Mouse (Mus musculus) forebrain, embryonic 15.5 days (tissue): ENCODE data around the gene Scfd2. TPM values are rescaled to one million over a fixed set of nuclear protein-coding genes. Genes with fewer than 3 reads are reported as not detected.

Experiments used
- ATAC-seq: fragments of 200-750 bp; cut with Nextera tagmentation; replicated peaks from 2 replicates; pipeline ENCODE4 v1.8.0; 2017; ENCODE audit warnings: mild to moderate bottlenecking, moderate TSS enrichment, moderate library complexity
- H3K27ac ChIP-seq: fragments of 300-500 bp; sonication (generic); replicated peaks from 2 replicates; pipeline ENCODE4 v1.5.1; 2015; ENCODE audit warnings: mild to moderate bottlenecking, inconsistent platforms
- H3K27me3 ChIP-seq: fragments of 300-500 bp; sonication (generic); 2 replicates; pipeline ENCODE4 v1.6.1; 2015; ENCODE audit warnings: inconsistent platforms
- H3K36me3 ChIP-seq: fragments of 300-500 bp; sonication (generic); 2 replicates; pipeline ENCODE4 v1.6.1; 2015; ENCODE audit warnings: mild to moderate bottlenecking, inconsistent platforms
- H3K4me1 ChIP-seq: fragments of 300-500 bp; sonication (generic); 2 replicates; pipeline ENCODE4 v1.6.1; 2015; ENCODE audit warnings: inconsistent platforms
- H3K4me2 ChIP-seq: fragments of 300-500 bp; sonication (generic); replicated peaks from 2 replicates; pipeline ENCODE4 v1.6.1; 2015; ENCODE audit warnings: mild to moderate bottlenecking, inconsistent platforms
- H3K4me3 ChIP-seq: fragments of 300-500 bp; sonication (generic); 2 replicates; pipeline ENCODE4 v1.5.1; 2015; ENCODE audit warnings: mild to moderate bottlenecking, inconsistent platforms
- H3K9ac ChIP-seq: fragments of 300-500 bp; sonication (generic); replicated peaks from 2 replicates; pipeline ENCODE4 v1.6.1; 2015; ENCODE audit warnings: mild to moderate bottlenecking, inconsistent platforms
- H3K9me3 ChIP-seq: fragments of 300-500 bp; sonication (generic); 2 replicates; pipeline ENCODE4 v1.6.1; 2016; ENCODE audit warnings: inconsistent platforms
- WGBS: fragments of 180-500 bp; shearing (Covaris S2); methylation state at CpG from one replicate; pipeline ENCODE4 v1.1.7; 2015; ENCODE audit warnings: mixed read lengths; 5-methylcytosine and 5-hydroxymethylcytosine counted together
- polyA plus RNA-seq: library from polyadenylated mRNA; unstranded; fragments of >200 nt; fragmentation: Nextera tagmentation; extraction: Ambion mirVana; gene quantifications from 2 replicates; pipeline ENCODE4 v1.2.1, GENCODE M21; 2015

Scfd2 gene
- 24.7 and 25.7 TPM in 2 replicates for polyA plus RNA-seq

- H3K4me1 ChIP-seq: peaks cover 39% of the 10 kb centered on the region
Observed at GRCm38 (mm10) chr5:74531630-74532280, at the start of gene Scfd2. TSS of gene Scfd2 (minus strand) at chr5:74531759.

GRCm38 (mm10) chr5:74571767-74572166, 40.2 kb upstream of the Scfd2 start:
- H3K27me3 ChIP-seq: no peaks in the 10 kb centered on the region
- no peaks in the 10 kb centered on the region for H3K9me3 ChIP-seq
- no peak overlapping the region for H3K27ac ChIP-seq
- no peak for ATAC-seq
- no peak overlapping the region for H3K4me2 ChIP-seq
- H3K4me3 ChIP-seq: no peak overlapping the region
- peaks cover 34% of the 10 kb centered on the region for H3K36me3 ChIP-seq
- H3K4me1 ChIP-seq: no peaks in the 10 kb centered on the region
- H3K9ac ChIP-seq: no peak overlapping the region
- 90% methylated on average over 6 of the region's 6 CpGs for WGBS

More at GRCm38 (mm10) chr5:74531630-74532280, at the start of gene Scfd2:
- peak within 1 kb of the TSS; percentile 99 for H3K4me3 ChIP-seq
- 6% methylated on average over 35 of the region's 35 CpGs for WGBS
- no peaks in the 10 kb centered on the region for H3K27me3 ChIP-seq
- H3K27ac ChIP-seq: peak within 1 kb of the TSS; percentile 65
- H3K9me3 ChIP-seq: no peaks in the 10 kb centered on the region
- peak within 1 kb of the TSS; percentile 92 for H3K4me2 ChIP-seq
- peak within 1 kb of the TSS; percentile 58 for H3K9ac ChIP-seq
- H3K36me3 ChIP-seq: no peaks in the 10 kb centered on the region
- peak; percentile 87 for ATAC-seq

GRCm38 (mm10) chr5:74561151-74561550, 29.6 kb upstream of the Scfd2 start:
- Histone ChIP-seq H3K9ac (no peak overlapping the region), H3K4me2 (no peak overlapping the region), H3K9me3 (no peaks in the 10 kb centered on the region), H3K4me3 (no peak overlapping the region), H3K36me3 (peaks cover 62% of the 10 kb centered on the region), H3K27me3 (no peaks in the 10 kb centered on the region), H3K4me1 (no peaks in the 10 kb centered on the region), H3K27ac (no peak overlapping the region)
- WGBS: 100% methylated on average over 1 of the region's 1 CpGs
- ATAC-seq: no peak

- H3K4me3 ChIP-seq: no peak overlapping the region
- H3K27ac ChIP-seq: no peak overlapping the region
- H3K27me3 ChIP-seq: no peaks in the 10 kb centered on the region
- peaks cover 45% of the 10 kb centered on the region for H3K36me3 ChIP-seq
- no peaks in the 10 kb centered on the region for H3K9me3 ChIP-seq
- H3K9ac ChIP-seq: no peak overlapping the region
- no peak overlapping the region for H3K4me2 ChIP-seq
- ATAC-seq: no peak
- WGBS: 64% methylated on average over 8 of the region's 8 CpGs
- H3K4me1 ChIP-seq: no peaks in the 10 kb centered on the region
Observed at GRCm38 (mm10) chr5:74549566-74549965, 18.0 kb upstream of the Scfd2 start.

GRCm38 (mm10) chr5:74545606-74546005, 14.0 kb upstream of the Scfd2 start:
- Histone ChIP-seq H3K27ac (no peak overlapping the region), H3K9ac (no peak overlapping the region), H3K4me2 (no peak overlapping the region), H3K27me3 (no peaks in the 10 kb centered on the region), H3K36me3 (peaks cover 65% of the 10 kb centered on the region), H3K9me3 (no peaks in the 10 kb centered on the region), H3K4me1 (no peaks in the 10 kb centered on the region; the same call in 1 of the 2 replicates), H3K4me3 (no peak overlapping the region)
- WGBS: 94% methylated on average over 4 of the region's 4 CpGs
- no peak for ATAC-seq

- ATAC-seq: no peak
Observed at GRCm38 (mm10) chr5:74536180-74536947, 4.8 kb upstream of the Scfd2 start.

GRCm38 (mm10) chr5:74535240-74536021, 3.9 kb upstream of the Scfd2 start, which contains the start of gene Fip1l1:
TSS of gene Fip1l1 (plus strand) at chr5:74535449.
- H3K36me3 ChIP-seq: 0 out of 2 replicates have a peak, but pooled peaks cover 3% of the 10 kb centered on the region
- H3K4me2 ChIP-seq: peak within 1 kb of the TSS; percentile 60
- peaks cover 36% of the 10 kb centered on the region for H3K4me1 ChIP-seq
- H3K27ac ChIP-seq: peak within 1 kb of the TSS; percentile 90
- WGBS: 0% methylated on average over 72 of the region's 73 CpGs
- H3K9me3 ChIP-seq: no peaks in the 10 kb centered on the region
- peak; percentile 92 for ATAC-seq
- H3K27me3 ChIP-seq: no peaks in the 10 kb centered on the region
- peak within 1 kb of the TSS; percentile 93 for H3K9ac ChIP-seq
- peak within 1 kb of the TSS; percentile 86 for H3K4me3 ChIP-seq

More at GRCm38 (mm10) chr5:74536180-74536947, 4.8 kb upstream of the Scfd2 start:
- Histone ChIP-seq H3K4me3 (peak overlapping the region; percentile 86), H3K9ac (peak overlapping the region; percentile 93), H3K4me1 (peaks cover 26% of the 10 kb centered on the region), H3K36me3 (peaks cover 8% of the 10 kb centered on the region), H3K9me3 (no peaks in the 10 kb centered on the region), H3K4me2 (peak overlapping the region; percentile 60), H3K27ac (peak overlapping the region; percentile 90), H3K27me3 (no peaks in the 10 kb centered on the region)
- 46% methylated on average over 12 of the region's 12 CpGs for WGBS

GRCm38 (mm10) chr5:74530785-74531184, 774 bp downstream of the Scfd2 start:
- Histone ChIP-seq H3K9ac (peak overlapping the region; percentile 58), H3K27me3 (no peaks in the 10 kb centered on the region), H3K4me1 (peaks cover 31% of the 10 kb centered on the region), H3K36me3 (no peaks in the 10 kb centered on the region), H3K9me3 (no peaks in the 10 kb centered on the region), H3K4me3 (peak overlapping the region; percentile 99), H3K4me2 (peak overlapping the region; percentile 92), H3K27ac (no peak overlapping the region)
- WGBS: 25% methylated on average over 16 of the region's 16 CpGs
- ATAC-seq: no peak

- Histone ChIP-seq H3K36me3 (no peaks in the 10 kb centered on the region), H3K4me2 (no peak overlapping the region), H3K27me3 (no peaks in the 10 kb centered on the region), H3K4me1 (peaks cover 29% of the 10 kb centered on the region), H3K27ac (no peak overlapping the region), H3K9me3 (no peaks in the 10 kb centered on the region), H3K9ac (no peak overlapping the region), H3K4me3 (no peak overlapping the region)
- no peak for ATAC-seq
- WGBS: 78% methylated on average over 5 of the region's 5 CpGs
Observed at GRCm38 (mm10) chr5:74527025-74527424, 4.5 kb downstream of the Scfd2 start.

- H3K9me3 ChIP-seq: no peaks in the 10 kb centered on the region
- H3K27me3 ChIP-seq: no peaks in the 10 kb centered on the region
- no peak for ATAC-seq
- peak overlapping the region; percentile 66 for H3K27ac ChIP-seq
- H3K4me3 ChIP-seq: no peak overlapping the region
- no peak overlapping the region for H3K9ac ChIP-seq
- H3K36me3 ChIP-seq: no peaks in the 10 kb centered on the region
- peaks cover 5% of the 10 kb centered on the region for H3K4me1 ChIP-seq
- no peak overlapping the region for H3K4me2 ChIP-seq
Observed at GRCm38 (mm10) chr5:74511686-74512085, 19.9 kb downstream of the Scfd2 start.

GRCm38 (mm10) chr5:74492705-74493104, 38.9 kb downstream of the Scfd2 start:
- Histone ChIP-seq H3K36me3 (no peaks in the 10 kb centered on the region), H3K27ac (no peak overlapping the region), H3K4me3 (no peak overlapping the region), H3K27me3 (no peaks in the 10 kb centered on the region), H3K4me1 (no peaks in the 10 kb centered on the region), H3K9me3 (no peaks in the 10 kb centered on the region), H3K4me2 (no peak overlapping the region), H3K9ac (no peak overlapping the region)
- ATAC-seq: no peak
- 90% methylated on average over 3 of the region's 3 CpGs for WGBS

- Histone ChIP-seq H3K4me2 (no peak overlapping the region), H3K27ac (no peak overlapping the region), H3K4me1 (no peaks in the 10 kb centered on the region), H3K9ac (no peak overlapping the region), H3K36me3 (no peaks in the 10 kb centered on the region), H3K9me3 (no peaks in the 10 kb centered on the region), H3K27me3 (no peaks in the 10 kb centered on the region), H3K4me3 (no peak overlapping the region)
- 91% methylated on average over 4 of the region's 4 CpGs for WGBS
- no peak for ATAC-seq
Observed at GRCm38 (mm10) chr5:74484646-74485045, 46.9 kb downstream of the Scfd2 start.
